Mouse (Mus musculus): ENCODE measurements around the gene Rexo4. TPM values are rescaled to one million over a fixed set of nuclear protein-coding genes. Genes with fewer than 3 reads are reported as not detected.

Gene Rexo4
- polyA plus RNA-seq, 1 experiment from 2014 or later: 24.7 TPM

- Histone ChIP-seq H3K4me3 (ENCODE audit: control insufficient read depth in 1 of 2, insufficient read depth in 1 of 2, low read depth in 1 of 2, low read length in 2 of 2) (no peak overlapping the region), H3K27me3 (ENCODE audit: control insufficient read depth, insufficient read depth, low read length) (no peaks in the 10 kb centered on the region), H3K27ac (replicated peaks in 1 of 2; ENCODE audit: control insufficient read depth in 1 of 2, insufficient read depth in 1 of 2, low read depth in 2 of 2, low read length in 2 of 2) (no peak overlapping the region), H3K4me1 (ENCODE audit: control insufficient read depth in 2 of 2, insufficient read depth in 2 of 2, low read length in 2 of 2) (peaks cover 24 to 40% of the 10 kb centered on the region in 2 experiments), H3K9ac (ENCODE audit: low read length) (no peak overlapping the region), H3K9me3 (ENCODE audit: control insufficient read depth, low read length) (no peaks in the 10 kb centered on the region), H3K36me3 (ENCODE audit: control insufficient read depth, insufficient read depth, low read length) (peaks cover 56% of the 10 kb centered on the region), H3K4me2 (ENCODE audit: low read length) (no peak overlapping the region)
- no peak for ATAC-seq (ENCODE audit: insufficient number of reproducible peaks, insufficient read depth, low FRiP score, low read depth)
- 68% methylated on average over 8 of the region's 8 CpGs for WGBS
Observed at GRCm38 (mm10) chr2:26914148-26914941, 49.8 kb downstream of the Rexo4 start.

- H3K27me3 ChIP-seq (ENCODE audit: control insufficient read depth, insufficient read depth, low read length): no peaks in the 10 kb centered on the region
- H3K36me3 ChIP-seq (ENCODE audit: control insufficient read depth, insufficient read depth, low read length): peaks cover 48% of the 10 kb centered on the region
- no peak for ATAC-seq (ENCODE audit: insufficient number of reproducible peaks, insufficient read depth, low FRiP score, low read depth)
- no peaks in the 10 kb centered on the region for H3K9me3 ChIP-seq (ENCODE audit: control insufficient read depth, low read length)
- no peak overlapping the region for H3K4me3 ChIP-seq (ENCODE audit: control insufficient read depth in 1 of 2, insufficient read depth in 1 of 2, low read depth in 1 of 2, low read length in 2 of 2)
- 75% methylated on average over 17 of the region's 17 CpGs for WGBS
- H3K4me1 ChIP-seq (ENCODE audit: control insufficient read depth in 2 of 2, insufficient read depth in 2 of 2, low read length in 2 of 2): peaks cover 24 to 48% of the 10 kb centered on the region in 2 experiments
- no peak overlapping the region for H3K27ac ChIP-seq (replicated peaks in 1 of 2; ENCODE audit: control insufficient read depth in 1 of 2, insufficient read depth in 1 of 2, low read depth in 2 of 2, low read length in 2 of 2)
- H3K9ac ChIP-seq (ENCODE audit: low read length): no peak overlapping the region
- no peak overlapping the region for H3K4me2 ChIP-seq (ENCODE audit: low read length)
Observed at GRCm38 (mm10) chr2:26913416-26914147, 50.6 kb downstream of the Rexo4 start.

GRCm38 (mm10) chr2:26912253-26912770 is 51.9 kb downstream of the Rexo4 start:
- peaks cover 22 to 41% of the 10 kb centered on the region in 2 experiments for H3K4me1 ChIP-seq (ENCODE audit: control insufficient read depth in 2 of 2, insufficient read depth in 2 of 2, low read length in 2 of 2)
- peaks cover 51% of the 10 kb centered on the region for H3K36me3 ChIP-seq (ENCODE audit: control insufficient read depth, insufficient read depth, low read length)
- peak overlapping the region; percentile 72 to 99; a peak in 3 of 4 replicates for H3K4me3 ChIP-seq (ENCODE audit: control insufficient read depth in 1 of 2, insufficient read depth in 1 of 2, low read depth in 1 of 2, low read length in 2 of 2)
- no peak for ATAC-seq (ENCODE audit: insufficient number of reproducible peaks, insufficient read depth, low FRiP score, low read depth)
- 66% methylated on average over 5 of the region's 5 CpGs for WGBS
- peak overlapping the region; percentile 98 for H3K4me2 ChIP-seq (ENCODE audit: low read length)
- no peaks in the 10 kb centered on the region for H3K9me3 ChIP-seq (ENCODE audit: control insufficient read depth, low read length)
- peak overlapping the region; percentile 99 for H3K9ac ChIP-seq (ENCODE audit: low read length)
- H3K27ac ChIP-seq (replicated peaks in 1 of 2; ENCODE audit: control insufficient read depth in 1 of 2, insufficient read depth in 1 of 2, low read depth in 2 of 2, low read length in 2 of 2): no peak overlapping the region
- H3K27me3 ChIP-seq (ENCODE audit: control insufficient read depth, insufficient read depth, low read length): no peaks in the 10 kb centered on the region

GRCm38 (mm10) chr2:26910994-26911765 is 53.0 kb downstream of the Rexo4 start:
- Histone ChIP-seq H3K4me1 (ENCODE audit: control insufficient read depth in 2 of 2, insufficient read depth in 2 of 2, low read length in 2 of 2) (peaks cover 16 to 35% of the 10 kb centered on the region in 2 experiments), H3K4me3 (ENCODE audit: control insufficient read depth in 1 of 2, insufficient read depth in 1 of 2, low read depth in 1 of 2, low read length in 2 of 2) (peak overlapping the region; percentile 72 to 99), H3K9me3 (ENCODE audit: control insufficient read depth, low read length) (no peaks in the 10 kb centered on the region), H3K36me3 (ENCODE audit: control insufficient read depth, insufficient read depth, low read length) (peaks cover 62% of the 10 kb centered on the region), H3K27ac (replicated peaks in 1 of 2; ENCODE audit: control insufficient read depth in 1 of 2, insufficient read depth in 1 of 2, low read depth in 2 of 2, low read length in 2 of 2) (peak overlapping the region; percentile 84 to 85), H3K27me3 (ENCODE audit: control insufficient read depth, insufficient read depth, low read length) (no peaks in the 10 kb centered on the region), H3K4me2 (ENCODE audit: low read length) (peak overlapping the region; percentile 98), H3K9ac (ENCODE audit: low read length) (peak overlapping the region; percentile 99)
- peak; percentile 27 for ATAC-seq (ENCODE audit: insufficient number of reproducible peaks, insufficient read depth, low FRiP score, low read depth)
- WGBS: under 1% methylated on average over 37 of the region's 37 CpGs

GRCm38 (mm10) chr2:26910124-26910993 is 53.8 kb downstream of the Rexo4 start, which contains the start of the genes Med22 and Rpl7a:
Med22 (minus strand) TSS chr2:26910677.
Rpl7a (plus strand) TSS chr2:26910764.
- WGBS: under 1% methylated on average over 74 of the region's 74 CpGs
- peaks cover 12 to 30% of the 10 kb centered on the region in 2 experiments for H3K4me1 ChIP-seq (ENCODE audit: control insufficient read depth in 2 of 2, insufficient read depth in 2 of 2, low read length in 2 of 2)

GRCm38 (mm10) chr2:26909387-26909784 is 54.8 kb downstream of the Rexo4 start:
- H3K4me1 ChIP-seq (ENCODE audit: control insufficient read depth in 2 of 2, insufficient read depth in 2 of 2, low read length in 2 of 2): peaks cover 11 to 25% of the 10 kb centered on the region in 2 experiments
- peak overlapping the region in 1 of 2 experiments; percentile 86; a peak in 1 of 4 replicates for H3K27ac ChIP-seq (replicated peaks in 1 of 2; ENCODE audit: control insufficient read depth in 1 of 2, insufficient read depth in 1 of 2, low read depth in 2 of 2, low read length in 2 of 2)
- H3K36me3 ChIP-seq (ENCODE audit: control insufficient read depth, insufficient read depth, low read length): peaks cover 75% of the 10 kb centered on the region
- H3K27me3 ChIP-seq (ENCODE audit: control insufficient read depth, insufficient read depth, low read length): no peaks in the 10 kb centered on the region
- ATAC-seq (ENCODE audit: insufficient number of reproducible peaks, insufficient read depth, low FRiP score, low read depth): no peak
- peak overlapping the region; percentile 90 for H3K9ac ChIP-seq (ENCODE audit: low read length)
- H3K9me3 ChIP-seq (ENCODE audit: control insufficient read depth, low read length): no peaks in the 10 kb centered on the region
- H3K4me3 ChIP-seq (ENCODE audit: control insufficient read depth in 1 of 2, insufficient read depth in 1 of 2, low read depth in 1 of 2, low read length in 2 of 2): peak overlapping the region; percentile 70 to 72; a peak in 3 of 4 replicates
- H3K4me2 ChIP-seq (ENCODE audit: low read length): peak overlapping the region; percentile 86

More at GRCm38 (mm10) chr2:26910124-26910993, 53.8 kb downstream of the Rexo4 start, which contains the start of the genes Med22 and Rpl7a:
- H3K9me3 ChIP-seq (ENCODE audit: control insufficient read depth, low read length): no peaks in the 10 kb centered on the region
- H3K9ac ChIP-seq (ENCODE audit: low read length): peak within 1 kb of the TSS; percentile 99
- peak; percentile 92 for ATAC-seq (ENCODE audit: insufficient number of reproducible peaks, insufficient read depth, low FRiP score, low read depth)
- H3K27me3 ChIP-seq (ENCODE audit: control insufficient read depth, insufficient read depth, low read length): no peaks in the 10 kb centered on the region
- peaks cover 70% of the 10 kb centered on the region for H3K36me3 ChIP-seq (ENCODE audit: control insufficient read depth, insufficient read depth, low read length)
- peak within 1 kb of the TSS; percentile 98 for H3K4me2 ChIP-seq (ENCODE audit: low read length)
- H3K27ac ChIP-seq (replicated peaks in 1 of 2; ENCODE audit: control insufficient read depth in 1 of 2, insufficient read depth in 1 of 2, low read depth in 2 of 2, low read length in 2 of 2): peak within 1 kb of the TSS; percentile 84 to 86
- peak within 1 kb of the TSS; percentile 72 to 99 for H3K4me3 ChIP-seq (ENCODE audit: control insufficient read depth in 1 of 2, insufficient read depth in 1 of 2, low read depth in 1 of 2, low read length in 2 of 2)
